Mouse (Mus musculus): ENCODE measurements around the gene Tiam1. TPM values are rescaled to one million over a fixed set of nuclear protein-coding genes. Genes with fewer than 3 reads are reported as not detected.

The Tiam1 gene
- polyA plus RNA-seq, 1 experiment: 1.8 TPM

- Histone ChIP-seq H3K4me1 (ENCODE audit: control insufficient read depth, insufficient read depth, insufficient read length, low read length) (no peaks in the 10 kb centered on the region), H3K27ac (ENCODE audit: insufficient read depth, low read depth, low read length) (no peak overlapping the region), H3K27me3 (ENCODE audit: control insufficient read depth, insufficient read depth, low read length) (no peaks in the 10 kb centered on the region), H3K36me3 (ENCODE audit: control insufficient read depth, insufficient read depth, low read length) (no peaks in the 10 kb centered on the region), H3K4me3 (ENCODE audit: low read depth, low read length) (no peak overlapping the region)
- no peak for TF ChIP-seq CTCF (IDR thresholded peaks at IDR 0.05; ENCODE audit: extremely low read depth, insufficient read length, insufficient replicate concordance, low read depth, low read length)
- TF ChIP-seq POLR2A (IDR thresholded peaks at IDR 0.05; ENCODE audit: low read depth, low read length): no peak
- 81% methylated on average over 11 of the region's 11 CpGs for WGBS
These were observed 30.9 kb downstream of the Tiam1 start for GRCm38 (mm10) chr16:90112577-90113155.

- Histone ChIP-seq H3K4me1 (ENCODE audit: control insufficient read depth, insufficient read depth, insufficient read length, low read length) (no peaks in the 10 kb centered on the region; the same call in 1 of the 2 replicates), H3K4me3 (ENCODE audit: low read depth, low read length) (no peak overlapping the region), H3K36me3 (ENCODE audit: control insufficient read depth, insufficient read depth, low read length) (no peaks in the 10 kb centered on the region), H3K27ac (ENCODE audit: insufficient read depth, low read depth, low read length) (no peak overlapping the region), H3K27me3 (ENCODE audit: control insufficient read depth, insufficient read depth, low read length) (no peaks in the 10 kb centered on the region)
- TF ChIP-seq POLR2A (IDR thresholded peaks at IDR 0.05; ENCODE audit: low read depth, low read length) (no peak), CTCF (IDR thresholded peaks at IDR 0.05; ENCODE audit: extremely low read depth, insufficient read length, insufficient replicate concordance, low read depth, low read length) (no peak)
- 70% methylated on average over 3 of the region's 3 CpGs for WGBS
These were observed 34.1 kb downstream of the Tiam1 start for GRCm38 (mm10) chr16:90109500-90109899.

GRCm38 (mm10) chr16:90104714-90105459 lies 38.7 kb downstream of the Tiam1 start:
- WGBS: 55% methylated on average over 15 of the region's 15 CpGs
- no peak overlapping the region for H3K27ac ChIP-seq (ENCODE audit: insufficient read depth, low read depth, low read length)
- no peak for TF ChIP-seq CTCF (IDR thresholded peaks at IDR 0.05; ENCODE audit: extremely low read depth, insufficient read length, insufficient replicate concordance, low read depth, low read length)
- no peak for TF ChIP-seq POLR2A (IDR thresholded peaks at IDR 0.05; ENCODE audit: low read depth, low read length)

GRCm38 (mm10) chr16:90103726-90104125 lies 39.8 kb downstream of the Tiam1 start:
- WGBS: 71% methylated on average over 2 of the region's 2 CpGs
- Histone ChIP-seq H3K4me3 (ENCODE audit: low read depth, low read length) (no peak overlapping the region), H3K4me1 (ENCODE audit: control insufficient read depth, insufficient read depth, insufficient read length, low read length) (no peaks in the 10 kb centered on the region; the same call in none of the 2 replicates), H3K36me3 (ENCODE audit: control insufficient read depth, insufficient read depth, low read length) (no peaks in the 10 kb centered on the region), H3K27ac (ENCODE audit: insufficient read depth, low read depth, low read length) (no peak overlapping the region), H3K27me3 (ENCODE audit: control insufficient read depth, insufficient read depth, low read length) (no peaks in the 10 kb centered on the region)
- no peak for TF ChIP-seq POLR2A (IDR thresholded peaks at IDR 0.05; ENCODE audit: low read depth, low read length)
- TF ChIP-seq CTCF (IDR thresholded peaks at IDR 0.05; ENCODE audit: extremely low read depth, insufficient read length, insufficient replicate concordance, low read depth, low read length): no peak

More at GRCm38 (mm10) chr16:90104714-90105459, 38.7 kb downstream of the Tiam1 start:
- Histone ChIP-seq H3K4me3 (ENCODE audit: low read depth, low read length) (no peak overlapping the region), H3K36me3 (ENCODE audit: control insufficient read depth, insufficient read depth, low read length) (no peaks in the 10 kb centered on the region), H3K4me1 (ENCODE audit: control insufficient read depth, insufficient read depth, insufficient read length, low read length) (no peaks in the 10 kb centered on the region; the same call in 1 of the 2 replicates), H3K27me3 (ENCODE audit: control insufficient read depth, insufficient read depth, low read length) (no peaks in the 10 kb centered on the region)

GRCm38 (mm10) chr16:90102596-90102995 lies 41.0 kb downstream of the Tiam1 start:
- Histone ChIP-seq H3K4me3 (ENCODE audit: low read depth, low read length) (no peak overlapping the region), H3K27ac (ENCODE audit: insufficient read depth, low read depth, low read length) (no peak overlapping the region), H3K36me3 (ENCODE audit: control insufficient read depth, insufficient read depth, low read length) (no peaks in the 10 kb centered on the region), H3K4me1 (ENCODE audit: control insufficient read depth, insufficient read depth, insufficient read length, low read length) (no peaks in the 10 kb centered on the region; the same call in none of the 2 replicates), H3K27me3 (ENCODE audit: control insufficient read depth, insufficient read depth, low read length) (no peaks in the 10 kb centered on the region)
- 70% methylated on average over 7 of the region's 7 CpGs for WGBS
- TF ChIP-seq CTCF (IDR thresholded peaks at IDR 0.05; ENCODE audit: extremely low read depth, insufficient read length, insufficient replicate concordance, low read depth, low read length) (no peak), POLR2A (IDR thresholded peaks at IDR 0.05; ENCODE audit: low read depth, low read length) (no peak)

GRCm38 (mm10) chr16:90098191-90098605 lies 45.4 kb downstream of the Tiam1 start:
- H3K27ac ChIP-seq (ENCODE audit: insufficient read depth, low read depth, low read length): no peak overlapping the region
- no peaks in the 10 kb centered on the region for H3K36me3 ChIP-seq (ENCODE audit: control insufficient read depth, insufficient read depth, low read length)
- no peaks in the 10 kb centered on the region; the same call in 1 of the 2 replicates for H3K4me1 ChIP-seq (ENCODE audit: control insufficient read depth, insufficient read depth, insufficient read length, low read length)
- no peaks in the 10 kb centered on the region for H3K27me3 ChIP-seq (ENCODE audit: control insufficient read depth, insufficient read depth, low read length)
- 36% methylated on average over 11 of the region's 11 CpGs for WGBS
- H3K4me3 ChIP-seq (ENCODE audit: low read depth, low read length): peak overlapping the region; percentile 34
- TF ChIP-seq POLR2A (IDR thresholded peaks at IDR 0.05; ENCODE audit: low read depth, low read length): no peak
- TF ChIP-seq CTCF (IDR thresholded peaks at IDR 0.05; ENCODE audit: extremely low read depth, insufficient read length, insufficient replicate concordance, low read depth, low read length): no peak

GRCm38 (mm10) chr16:90097769-90098168 lies 45.8 kb downstream of the Tiam1 start:
- Histone ChIP-seq H3K4me3 (ENCODE audit: low read depth, low read length) (no peak overlapping the region), H3K36me3 (ENCODE audit: control insufficient read depth, insufficient read depth, low read length) (no peaks in the 10 kb centered on the region), H3K4me1 (ENCODE audit: control insufficient read depth, insufficient read depth, insufficient read length, low read length) (no peaks in the 10 kb centered on the region; the same call in 1 of the 2 replicates), H3K27ac (ENCODE audit: insufficient read depth, low read depth, low read length) (no peak overlapping the region), H3K27me3 (ENCODE audit: control insufficient read depth, insufficient read depth, low read length) (no peaks in the 10 kb centered on the region)
- no peak for TF ChIP-seq CTCF (IDR thresholded peaks at IDR 0.05; ENCODE audit: extremely low read depth, insufficient read length, insufficient replicate concordance, low read depth, low read length)
- no peak for TF ChIP-seq POLR2A (IDR thresholded peaks at IDR 0.05; ENCODE audit: low read depth, low read length)
- WGBS: 95% methylated on average over 3 of the region's 3 CpGs

Measured in small intestine, adult 2 months (tissue).